Mouse (Mus musculus) CH12.LX (cell line): Measurements from ENCODE around the gene Fgf11.

ENCODE experiments used
- CTCF ChIP-seq, 2 experiments: IDR thresholded peaks in 1 of 2; conservative IDR thresholded peaks in 1 of 2; 2 replicates each; pipeline ENCODE4 v1.5.1; 2011 to 2012; ENCODE audit warnings: low read depth in 2 of 2, low read length in 2 of 2, improper control_type of control experiment in 1 of 2, inconsistent platforms in 1 of 2, mild to moderate bottlenecking in 1 of 2, moderate library complexity in 1 of 2
- E2F4 ChIP-seq: IDR thresholded peaks from 2 replicates; pipeline ENCODE4 v1.6.1; 2011; ENCODE audit warnings: low read depth, low read length, improper control_type of control experiment; ENCODE audit not compliant: insufficient replicate concordance
- EP300 ChIP-seq: IDR thresholded peaks from 2 replicates; pipeline ENCODE4 v1.6.1; 2011; ENCODE audit warnings: low read length, improper control_type of control experiment
- MAFK ChIP-seq: IDR thresholded peaks from 2 replicates; pipeline ENCODE4 v1.6.1; 2011; ENCODE audit warnings: low read length, improper control_type of control experiment; ENCODE audit not compliant: insufficient replicate concordance
- NELFE ChIP-seq: IDR thresholded peaks from 2 replicates; pipeline ENCODE4 v1.6.1; 2011; ENCODE audit warnings: low read depth, low read length, improper control_type of control experiment
- NRF1 ChIP-seq: IDR thresholded peaks from 2 replicates; pipeline ENCODE4 v1.6.1; 2014; ENCODE audit warnings: low read depth, mild to moderate bottlenecking, inconsistent platforms, low read length, improper control_type of control experiment, moderate library complexity
- POLR2A ChIP-seq: IDR thresholded peaks from 2 replicates; pipeline ENCODE4 v1.6.1; 2011; ENCODE audit warnings: low read depth, mild to moderate bottlenecking, improper control_type of control experiment, low read length
- UBTF ChIP-seq: IDR thresholded peaks from 2 replicates; pipeline ENCODE4 v1.6.1; 2012; ENCODE audit warnings: low read depth, mild to moderate bottlenecking, inconsistent platforms, low read length, improper control_type of control experiment, moderate library complexity
- USF2 ChIP-seq: conservative IDR thresholded peaks from 2 replicates; pipeline ENCODE4 v1.6.1; 2011; ENCODE audit warnings: low read depth, low read length, improper control_type of control experiment
- ZC3H11A ChIP-seq: IDR thresholded peaks from 2 replicates; pipeline ENCODE4 v1.6.1; 2012; ENCODE audit warnings: low read depth, mild to moderate bottlenecking, inconsistent platforms, low read length, improper control_type of control experiment
- ZNF384 ChIP-seq: IDR thresholded peaks from 2 replicates; pipeline ENCODE4 v1.6.1; 2012; ENCODE audit warnings: low read depth, low read length, improper control_type of control experiment, inconsistent platforms

DNA sequence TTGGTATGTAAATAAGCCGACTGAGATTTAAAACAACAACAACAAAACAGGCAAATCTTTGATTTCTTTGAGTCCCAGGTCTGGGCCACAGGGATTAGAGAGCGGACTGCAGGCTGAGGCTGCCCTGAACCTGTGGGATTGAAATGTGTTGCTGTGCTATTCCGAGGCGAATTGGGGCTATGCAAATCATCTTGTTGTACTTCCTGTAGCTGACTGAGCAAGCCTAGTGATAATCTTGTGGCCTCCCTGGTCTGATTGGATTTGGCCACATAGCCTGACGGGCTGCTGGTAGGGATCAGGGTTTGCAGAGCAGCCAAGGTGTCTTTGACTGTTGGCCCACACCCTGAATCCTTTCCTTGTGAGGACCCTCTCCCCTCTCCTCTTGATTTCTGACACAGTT is 26.7 kb downstream of the Fgf11 start:
- no peak for TF ChIP-seq ZNF384
- 0 out of 2 replicates have a peak, but pooled peaks have one; percentile 36 for TF ChIP-seq EP300
- TF ChIP-seq E2F4, result no peak
- no peak for TF ChIP-seq UBTF
- no peak for TF ChIP-seq USF2
- TF ChIP-seq NRF1, result 0 out of 2 replicates have a peak, but pooled peaks have one; percentile 20
- TF ChIP-seq POLR2A, result peak; percentile 73
- no peak for TF ChIP-seq ZC3H11A
- 0 out of 2 replicates have a peak, but pooled peaks have one; percentile 18 for TF ChIP-seq MAFK
- TF ChIP-seq NELFE, result peak; percentile 49
- no peak for TF ChIP-seq CTCF (conservative IDR thresholded peaks at IDR 0.05 in 1 of 2, IDR thresholded peaks at IDR 0.05 in 1 of 2; ENCODE audit: low read depth in 2 of 2, low read length in 2 of 2)
